Mouse (Mus musculus): ENCODE data around the gene Hoxa9.

Hoxa9 gene

GRCm38 (mm10) chr6:52228475-52229465, 2.1 kb downstream of the Hoxa9 start:
- DNase-seq (ENCODE audit: low read depth, low spot score) = no peak

DNA sequence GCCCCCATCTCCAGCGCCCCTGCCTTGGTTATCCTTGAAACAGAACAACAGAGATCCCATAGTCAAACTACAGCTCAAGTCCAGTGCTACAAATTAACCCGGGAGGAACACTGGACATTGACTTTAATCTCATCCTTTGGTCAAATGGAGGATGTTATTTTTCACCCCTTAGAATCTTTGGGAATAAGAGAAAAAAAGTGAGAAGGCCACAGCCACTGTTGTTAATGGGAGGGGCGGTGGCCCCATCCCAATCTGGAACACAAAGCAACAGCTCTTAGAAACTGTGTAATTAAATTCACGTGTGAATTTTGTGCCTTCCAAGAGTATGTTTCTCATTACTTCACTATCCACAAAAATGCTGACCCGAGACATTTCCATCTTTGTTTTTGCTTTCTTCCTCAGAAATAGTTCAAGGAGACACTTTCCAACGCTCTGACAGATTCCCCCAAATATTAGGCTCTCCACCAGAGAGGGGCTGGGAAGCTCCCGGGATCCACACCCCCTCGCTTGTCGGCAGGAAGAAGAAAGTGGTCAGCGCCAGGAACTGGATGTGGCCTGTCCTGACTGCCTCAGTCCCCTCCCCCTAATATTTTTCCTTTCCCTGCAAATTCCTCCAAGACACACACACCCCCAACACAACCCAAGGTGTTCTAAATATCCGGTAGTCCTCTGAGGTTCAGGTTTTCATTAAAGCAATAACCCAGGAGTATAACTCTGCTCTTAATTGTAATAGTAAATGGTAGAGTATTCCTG, 3.2 kb downstream of the Hoxa9 start:
- no peak for DNase-seq (ENCODE audit: low read depth, low spot score)

DNA sequence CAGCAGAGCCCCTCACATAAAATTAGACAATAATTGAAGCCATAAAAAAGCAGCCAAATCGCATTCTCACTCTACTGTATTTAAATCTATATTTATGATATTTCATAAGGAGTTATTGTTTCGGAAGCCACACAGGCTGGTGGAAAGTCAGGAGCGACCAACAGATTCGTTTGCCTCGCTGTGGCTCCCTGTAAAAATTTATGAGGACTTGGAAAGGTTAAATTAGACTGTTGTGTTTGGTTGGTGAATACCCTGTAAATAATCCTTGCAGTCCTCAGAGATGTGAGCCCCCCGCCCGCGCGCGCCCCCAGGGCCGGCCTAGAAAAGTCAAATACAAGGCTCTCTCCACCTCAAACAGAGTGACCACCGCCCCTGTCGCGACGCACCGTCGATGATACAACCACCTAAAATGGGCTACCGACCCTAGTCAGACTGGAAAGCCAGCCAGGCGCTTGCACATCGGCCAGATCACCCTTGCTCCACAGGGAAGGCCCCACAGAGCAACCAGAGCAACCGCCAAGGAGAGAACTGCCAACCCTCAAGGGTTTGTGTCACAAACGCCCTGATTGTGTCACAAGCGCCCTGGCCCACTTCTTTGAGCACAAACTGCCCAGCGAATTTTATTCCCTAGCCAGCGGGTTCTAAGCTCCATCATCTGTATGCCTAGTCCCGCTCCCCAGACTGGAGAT, 4.2 kb downstream of the Hoxa9 start:
- no peak for DNase-seq (ENCODE audit: low read depth, low spot score)

GRCm38 (mm10) chr6:52225612-52226568, 5.0 kb downstream of the Hoxa9 start:
- DNase-seq (ENCODE audit: low read depth, low spot score) = no peak

DNA sequence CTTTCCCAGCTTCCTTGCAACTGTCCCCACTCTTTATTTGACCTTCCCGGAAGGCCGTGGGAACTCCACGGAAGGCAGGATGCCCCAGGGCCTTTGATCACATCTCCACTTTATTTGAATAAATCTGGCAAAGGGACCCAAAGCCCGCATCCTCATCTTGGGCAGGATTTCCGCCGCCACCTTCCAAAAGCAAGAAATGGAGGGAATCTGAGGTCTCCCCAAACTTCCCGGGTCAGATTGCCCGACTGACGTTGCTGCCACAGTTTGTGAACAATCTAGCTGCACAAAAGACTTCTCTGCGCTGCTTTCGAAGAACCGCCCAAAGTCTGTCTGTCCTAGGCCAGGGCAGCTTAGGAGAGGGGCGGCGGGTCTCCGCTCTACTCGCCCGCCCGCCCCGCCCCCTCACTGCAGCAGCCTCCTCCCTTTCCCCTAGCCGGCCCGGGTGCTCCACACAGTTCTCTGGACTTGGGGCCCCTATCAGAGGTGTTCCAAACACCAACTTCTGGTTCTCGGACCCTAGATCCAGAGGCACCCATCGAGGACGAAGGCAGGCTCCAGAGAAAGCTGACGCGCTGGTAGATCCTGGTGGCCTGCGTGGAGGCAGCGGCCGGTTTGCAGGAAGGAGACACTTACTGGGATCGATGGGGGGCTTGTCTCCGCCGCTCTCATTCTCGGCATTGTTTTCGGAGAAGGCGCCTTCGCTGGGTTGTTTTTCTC, 5.8 kb downstream of the Hoxa9 start:
- DNase-seq (ENCODE audit: low read depth, low spot score) = no peak

- no peak for DNase-seq (ENCODE audit: low read depth, low spot score)
Measured at GRCm38 (mm10) chr6:52223939-52224760, 6.7 kb downstream of the Hoxa9 start.

DNA sequence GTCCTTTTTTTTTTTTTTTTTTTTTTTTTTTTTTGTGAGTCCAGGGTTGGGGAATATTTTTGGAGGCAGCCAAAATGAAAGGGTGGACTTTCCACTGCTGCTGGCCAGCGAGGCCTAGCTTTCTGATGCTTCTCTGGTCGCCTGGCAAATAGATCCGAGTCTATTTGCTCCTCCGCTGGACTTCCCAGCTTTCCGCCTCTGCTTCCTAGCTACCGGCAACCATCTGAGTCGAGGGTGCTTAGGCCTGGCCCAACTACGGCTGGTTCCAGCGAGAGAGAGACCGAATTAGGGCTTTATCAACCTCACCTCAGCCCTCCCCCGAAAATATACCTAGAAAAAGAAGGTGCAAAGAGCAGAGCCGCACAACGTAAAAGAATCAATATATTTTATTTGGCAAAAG, 8.2 kb downstream of the Hoxa9 start:
- no peak for DNase-seq (ENCODE audit: low read depth, low spot score)

DNA sequence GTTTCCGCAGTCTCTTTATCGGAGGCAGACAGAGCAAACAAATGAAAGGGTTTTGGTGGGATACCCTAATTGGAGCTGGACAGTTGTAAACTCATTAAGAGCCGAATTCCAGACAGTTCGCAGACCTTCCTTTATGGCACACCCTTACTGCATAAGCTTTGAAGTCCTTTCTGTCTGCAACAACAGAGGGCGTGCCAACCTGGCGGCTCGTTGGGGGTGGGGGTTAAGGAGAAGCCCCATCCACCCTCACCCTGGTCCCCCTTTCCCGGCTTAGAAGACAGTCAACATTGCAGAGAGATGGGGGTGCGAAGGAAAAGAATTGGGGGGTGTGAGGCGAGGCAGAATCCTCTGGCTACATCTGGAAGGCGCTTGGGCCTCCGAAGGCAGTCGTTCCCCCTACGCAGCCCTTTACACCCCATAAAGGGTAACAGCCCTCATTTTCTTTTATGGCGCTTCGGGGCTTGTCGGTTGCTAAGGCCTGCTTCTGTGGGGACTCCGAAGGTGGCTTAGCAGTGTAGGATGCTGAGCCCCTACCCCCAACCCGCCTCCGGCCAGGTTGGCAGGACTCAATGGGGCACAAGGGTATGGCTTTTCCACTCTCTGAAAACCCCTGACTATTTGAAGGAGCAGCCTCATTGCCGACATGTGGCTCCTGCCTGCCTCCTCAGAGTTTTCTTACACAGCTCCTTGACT, 8.8 kb downstream of the Hoxa9 start:
- no peak for DNase-seq (ENCODE audit: low read depth, low spot score)

GRCm38 (mm10) chr6:52221337-52221992, 9.4 kb downstream of the Hoxa9 start, which contains the start of gene Hoxa7:
Gene Hoxa7, minus strand, starts transcription at chr6:52221854.
- DNase-seq (ENCODE audit: low read depth, low spot score) = no peak

DNA sequence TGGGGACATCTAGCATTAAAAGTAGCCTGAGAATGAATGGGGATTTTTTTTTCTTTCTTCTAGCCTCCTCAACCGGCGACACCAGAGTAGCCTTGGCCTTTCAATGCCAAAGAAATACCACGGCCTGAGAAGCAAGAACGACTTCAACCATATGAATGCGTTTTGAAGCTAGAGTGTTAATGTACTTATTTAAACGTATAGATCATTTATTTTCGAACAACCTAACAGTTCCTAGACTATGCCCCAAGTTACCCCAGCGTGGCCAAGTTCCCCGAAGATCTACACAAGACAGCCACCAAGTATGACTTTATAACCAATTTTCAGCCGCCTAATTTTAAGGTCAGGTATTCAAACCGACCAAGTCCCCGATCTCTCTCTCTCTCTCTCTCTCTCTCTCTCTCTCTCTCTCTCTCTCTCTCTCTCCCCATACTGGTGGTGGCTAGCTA, 10.0 kb downstream of the Hoxa9 start:
- DNase-seq (ENCODE audit: low read depth, low spot score) = no peak

DNA sequence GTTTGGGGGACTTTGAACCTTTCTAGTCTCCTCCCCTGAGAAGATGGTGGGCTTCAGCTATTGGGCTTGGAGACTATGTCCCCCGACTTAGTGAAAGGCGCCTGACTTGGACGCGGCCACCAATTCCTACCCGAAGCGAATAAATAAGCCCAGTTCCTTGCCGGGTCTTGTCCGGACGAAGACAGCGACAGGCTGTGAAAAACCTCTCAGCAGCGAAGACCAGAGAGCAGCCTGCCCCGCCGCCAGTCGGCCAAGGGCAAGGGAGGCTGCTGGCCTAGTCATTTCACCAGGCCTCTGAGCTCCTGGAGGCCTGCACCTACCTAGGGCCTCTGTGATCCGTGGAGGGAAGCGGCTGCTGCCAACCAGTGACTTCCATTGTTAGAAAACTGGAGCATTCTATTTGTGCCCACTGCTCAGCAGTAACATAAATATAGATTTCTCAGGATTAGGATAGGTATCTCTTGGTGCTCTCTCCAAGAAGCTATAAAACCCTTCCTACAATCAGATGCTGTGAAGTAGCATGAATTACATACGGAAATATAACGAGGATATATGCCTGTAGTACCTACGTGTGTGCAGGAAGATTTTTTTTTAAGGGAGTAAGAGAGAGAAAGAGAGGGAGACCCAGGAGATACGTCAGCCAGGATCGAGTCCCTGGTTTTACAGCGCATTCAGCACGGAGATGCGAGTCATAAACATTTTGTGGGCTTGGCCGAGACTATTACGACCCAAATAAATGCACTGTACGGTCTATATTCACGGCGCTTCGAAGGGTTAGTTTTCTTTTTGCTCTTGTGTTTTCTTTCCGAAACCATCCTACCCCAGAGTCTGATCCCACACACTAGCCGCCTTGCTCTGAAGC, 10.7 kb downstream of the Hoxa9 start:
- DNase-seq (ENCODE audit: low read depth, low spot score) = no peak

DNA sequence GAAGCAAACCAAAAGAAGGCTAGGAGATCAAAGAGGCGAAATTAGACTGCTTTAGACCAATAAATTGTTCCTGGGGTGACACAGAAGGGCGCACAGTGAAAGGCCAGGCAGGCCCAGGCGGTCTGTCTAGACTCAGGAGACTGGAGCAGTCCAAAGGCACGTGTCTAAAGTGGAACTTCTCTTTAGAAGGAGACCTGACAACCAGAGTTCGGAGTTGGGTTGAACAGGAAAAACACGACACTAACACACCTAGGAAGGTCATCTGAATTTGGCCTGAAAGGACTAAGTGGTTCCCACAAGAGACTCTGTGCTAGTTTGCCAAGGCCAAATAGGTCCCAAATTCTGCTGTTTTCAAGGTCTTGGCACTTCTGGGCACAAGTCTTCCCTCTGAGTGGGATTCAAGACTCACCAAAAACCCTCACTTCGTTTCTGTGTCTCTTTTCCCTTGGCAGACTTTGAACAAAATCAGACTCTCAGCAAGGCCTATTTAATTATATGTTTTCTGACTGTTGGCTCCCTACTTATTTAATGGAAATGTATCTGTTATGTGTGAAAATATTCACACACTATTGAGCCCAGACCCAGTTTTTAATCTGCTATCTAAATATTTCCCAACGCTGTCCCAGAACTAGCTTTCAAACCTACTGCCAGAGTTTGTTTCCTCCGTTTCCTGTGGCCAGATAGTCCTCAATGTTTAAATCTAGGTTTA, 11.5 kb downstream of the Hoxa9 start:
- no peak for DNase-seq (ENCODE audit: low read depth, low spot score)

GRCm38 (mm10) chr6:52218643-52219215, 12.2 kb downstream of the Hoxa9 start:
- no peak for DNase-seq (ENCODE audit: low read depth, low spot score)

DNA sequence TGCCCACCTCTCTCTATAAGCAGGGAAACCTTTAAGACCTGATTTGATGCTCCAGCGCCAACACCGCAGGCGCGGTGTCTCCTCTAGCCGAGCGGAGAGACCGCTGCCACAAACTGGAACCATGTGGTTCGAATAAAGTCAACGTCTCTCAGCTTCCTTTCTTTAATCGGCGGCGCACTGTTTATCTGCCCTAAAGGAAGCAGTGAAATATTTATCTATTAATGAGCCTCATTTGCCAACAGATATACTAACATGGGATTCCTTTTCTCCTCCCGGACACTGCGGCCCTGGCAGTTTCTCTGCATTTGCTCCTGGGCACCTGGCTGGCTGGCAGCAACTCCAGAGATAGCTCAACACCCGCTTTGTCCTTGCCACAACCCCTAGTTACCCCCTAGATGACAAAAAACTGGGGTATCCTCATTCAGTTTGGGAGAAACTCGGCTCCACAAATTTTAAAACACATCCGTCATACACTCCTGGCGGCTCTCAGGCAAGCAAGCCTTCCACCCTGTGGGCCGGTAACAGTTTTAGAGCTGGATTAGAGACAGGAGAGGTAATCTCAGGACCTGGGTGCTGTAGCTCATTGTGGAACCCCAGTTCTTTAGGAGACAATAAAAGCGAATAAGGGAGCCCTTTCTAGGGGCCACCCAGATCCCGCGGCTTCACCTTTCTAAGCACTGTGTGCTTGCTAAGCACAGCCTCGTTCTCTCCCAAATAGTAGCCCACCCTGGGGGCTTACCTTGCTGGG, 12.8 kb downstream of the Hoxa9 start:
- DNase-seq (ENCODE audit: low read depth, low spot score) = no peak

DNA sequence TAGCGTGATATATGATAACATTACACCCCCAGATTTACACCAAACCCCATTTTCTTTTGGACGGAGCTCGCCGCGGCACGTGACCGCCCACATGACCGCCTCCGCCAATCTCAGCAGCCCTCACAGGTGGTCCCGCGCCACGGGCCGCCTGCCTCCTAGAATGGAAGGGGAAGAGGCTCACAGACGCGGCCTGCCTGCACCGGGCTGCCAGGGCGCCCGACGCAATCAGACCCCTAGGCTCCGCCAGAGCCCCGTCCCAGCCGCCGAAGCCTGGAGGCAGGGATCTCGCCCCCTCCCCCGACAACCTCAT, 13.5 kb downstream of the Hoxa9 start:
- no peak for DNase-seq (ENCODE audit: low read depth, low spot score)

Measured in brain, embryonic 18.5 days (tissue).